Mouse (Mus musculus) thymus, postnatal 4 days (tissue): ENCODE measurements around the gene Prkn.

Experiments used
- DNase-seq: peaks from one replicate; pipeline ENCODE4 v3.0.0; 2021

Gene Prkn

DNA sequence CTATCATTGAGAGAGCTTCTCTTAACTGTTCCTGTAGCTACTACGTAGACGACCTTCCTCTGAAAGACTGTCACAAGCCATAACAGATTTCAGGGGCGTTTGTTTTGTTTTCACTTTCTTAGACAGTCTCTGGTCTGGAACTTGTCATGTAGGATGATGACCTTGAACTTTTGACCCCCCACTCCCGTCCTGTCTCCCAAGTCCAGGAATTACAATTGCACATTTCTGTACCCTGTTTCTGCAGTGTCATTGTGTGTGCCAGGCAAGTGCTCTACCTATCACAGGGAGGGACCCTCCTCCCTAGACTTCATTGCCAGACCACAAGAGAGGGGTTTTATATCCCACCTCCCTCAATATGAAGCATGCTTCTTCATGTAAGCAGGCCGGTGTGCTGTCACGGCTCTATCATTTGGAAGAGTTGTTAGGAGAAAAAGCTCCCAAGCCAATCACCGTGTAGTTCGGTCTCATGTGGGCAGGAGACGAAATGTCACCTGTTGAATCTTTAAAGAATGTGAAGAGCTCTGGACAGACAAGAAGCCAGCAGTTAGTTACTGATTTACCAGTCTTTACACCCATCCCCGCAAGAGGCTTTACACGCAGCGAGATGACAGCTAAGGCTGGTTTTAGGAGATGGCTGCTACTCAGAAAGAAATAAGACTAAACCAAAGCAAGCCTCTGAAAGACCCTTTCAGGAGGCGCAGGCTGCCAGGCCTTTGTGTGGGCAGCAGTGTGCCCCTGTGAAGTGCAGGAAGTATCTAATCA lies 1027.3 kb downstream of the Prkn start:
- no peak for DNase-seq

DNA sequence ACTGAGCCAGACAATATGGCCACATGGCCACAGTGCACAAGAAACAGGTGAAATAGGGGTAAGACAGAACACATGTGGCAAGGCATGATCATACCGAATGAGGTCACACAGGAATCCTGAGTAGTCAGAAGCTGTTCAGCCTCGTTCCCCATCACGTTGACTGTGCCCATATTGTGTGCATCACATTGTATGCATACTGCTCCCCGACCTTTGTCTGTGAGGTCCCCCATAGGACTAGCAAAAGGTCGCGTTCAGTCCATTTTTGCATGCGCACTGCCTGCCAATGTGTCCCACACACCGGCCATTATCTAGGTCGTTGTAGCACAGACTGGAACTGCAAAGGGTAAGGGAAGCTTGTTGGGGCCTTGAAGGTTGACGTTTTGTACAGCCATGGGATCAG lies 1030.4 kb downstream of the Prkn start:
- no peak for DNase-seq

DNA sequence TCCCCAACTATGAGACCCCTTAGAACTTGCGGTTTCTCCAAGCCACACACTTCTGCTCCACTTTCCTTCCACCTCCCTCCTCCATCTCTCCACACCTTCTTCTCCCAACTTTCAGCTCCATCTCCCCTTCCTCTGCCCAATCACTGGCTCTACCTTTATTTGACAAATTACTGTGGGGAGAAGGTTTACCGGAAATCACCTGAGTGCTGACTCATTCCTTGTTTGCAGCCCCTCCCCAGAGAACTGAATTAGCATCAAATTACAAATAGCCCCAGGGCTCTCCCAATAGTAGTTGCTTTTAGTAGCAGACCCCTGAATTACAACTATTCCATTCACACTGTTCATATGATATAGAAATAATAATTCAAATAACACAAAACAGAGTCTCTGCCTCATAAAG lies 1036.1 kb downstream of the Prkn start:
- DNase-seq, result no peak

DNA sequence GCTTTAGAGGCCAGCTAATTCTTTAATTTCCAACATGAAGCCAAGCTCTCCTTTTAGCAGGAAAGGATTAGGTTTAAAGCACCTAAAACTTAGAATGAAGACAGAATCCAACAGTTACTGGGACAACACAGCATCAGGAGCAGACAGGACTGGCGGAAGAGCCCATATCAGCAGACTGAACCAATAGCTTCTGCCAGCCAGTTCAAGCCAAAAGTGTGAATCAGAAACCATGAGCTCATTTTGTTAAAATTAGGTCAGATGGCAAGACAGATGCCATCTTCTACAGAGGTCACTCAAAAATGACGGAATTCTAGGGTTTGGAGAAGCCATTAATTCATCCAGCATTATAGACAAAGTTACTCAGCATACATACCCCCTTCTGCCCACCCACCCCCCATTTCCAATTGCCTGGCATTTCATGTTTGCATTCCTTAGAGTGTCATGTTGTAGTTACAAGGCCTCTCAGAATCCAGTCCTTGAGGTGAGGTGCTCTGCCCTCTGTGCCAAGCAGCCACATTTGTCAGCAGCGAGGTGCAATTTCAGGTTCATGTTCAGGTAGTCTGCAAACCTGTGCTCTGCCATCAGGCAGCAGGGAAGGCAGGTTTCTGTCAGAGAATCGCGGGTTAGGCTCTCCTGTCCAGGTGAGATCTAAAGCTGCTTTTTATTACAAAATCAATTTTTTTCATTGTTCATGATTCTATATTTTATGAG lies 1041.1 kb downstream of the Prkn start:
- no peak for DNase-seq

DNA sequence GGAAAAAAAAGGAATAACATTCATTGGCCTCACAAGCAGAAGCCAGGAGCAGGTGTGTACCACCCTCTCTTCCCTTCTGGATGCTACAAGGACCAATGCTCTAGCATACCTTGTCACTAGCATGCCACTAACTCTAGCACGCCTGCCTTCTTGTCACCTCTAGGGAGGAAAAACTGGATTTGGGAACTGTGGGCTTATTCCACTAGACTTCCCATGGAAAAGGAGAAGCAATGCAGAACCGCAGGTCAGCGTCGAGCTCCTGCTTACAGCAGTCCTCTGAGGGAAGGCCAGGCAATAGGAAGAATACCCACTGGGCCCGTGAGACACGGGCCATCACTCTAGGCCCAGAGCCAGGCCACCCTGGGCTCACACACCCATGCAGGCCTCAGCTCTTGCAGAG lies 1045.4 kb downstream of the Prkn start:
- no peak for DNase-seq

DNA sequence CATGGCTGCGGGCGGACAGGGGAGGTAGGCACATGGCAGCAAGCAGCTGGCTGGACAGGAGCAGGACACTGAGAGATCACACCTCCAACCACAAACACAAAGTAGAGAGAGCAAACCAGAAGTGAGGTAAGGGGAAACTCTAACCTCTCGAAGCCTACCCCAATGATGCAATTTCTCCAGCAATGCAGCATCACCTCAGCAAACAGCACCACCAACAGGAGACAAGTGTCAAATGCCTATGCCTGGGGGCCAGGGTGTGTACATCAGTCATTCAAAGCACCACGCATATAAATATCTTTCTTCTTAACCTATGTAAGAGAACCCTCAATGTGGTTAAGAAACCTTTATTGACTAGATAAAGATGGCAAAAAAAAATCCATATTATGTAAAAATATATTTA lies 1046.8 kb downstream of the Prkn start:
- no peak for DNase-seq

DNA sequence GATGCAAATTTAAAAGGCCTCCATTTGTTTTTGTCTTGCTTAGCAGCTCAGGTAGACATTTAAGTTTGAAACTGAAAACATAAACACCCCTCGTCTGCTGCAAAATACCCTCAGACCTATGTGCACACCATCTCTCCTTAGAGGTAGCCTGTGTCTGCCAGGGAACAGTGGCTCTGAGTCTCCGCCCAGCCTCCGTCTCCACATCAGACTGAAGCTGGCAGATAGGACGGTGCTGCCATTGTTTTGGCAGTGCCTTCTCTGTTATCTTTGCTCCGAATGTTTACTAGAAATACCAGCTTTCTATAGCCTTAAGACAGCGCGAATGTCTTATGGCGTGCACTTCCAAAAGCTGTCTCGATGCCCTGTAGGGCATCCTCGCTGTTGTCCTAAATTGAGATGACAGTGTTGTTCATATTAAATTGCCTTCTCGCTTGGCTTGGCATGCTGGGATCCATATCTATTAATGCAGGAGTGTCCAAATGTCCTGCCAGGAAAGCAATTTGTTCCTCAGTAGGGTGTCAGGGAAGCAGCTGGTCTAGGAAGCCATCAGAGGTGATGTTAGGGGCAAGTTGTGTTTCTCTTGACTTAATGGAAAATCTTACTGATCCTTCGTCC lies 1047.5 kb downstream of the Prkn start:
- DNase-seq, result no peak

DNA sequence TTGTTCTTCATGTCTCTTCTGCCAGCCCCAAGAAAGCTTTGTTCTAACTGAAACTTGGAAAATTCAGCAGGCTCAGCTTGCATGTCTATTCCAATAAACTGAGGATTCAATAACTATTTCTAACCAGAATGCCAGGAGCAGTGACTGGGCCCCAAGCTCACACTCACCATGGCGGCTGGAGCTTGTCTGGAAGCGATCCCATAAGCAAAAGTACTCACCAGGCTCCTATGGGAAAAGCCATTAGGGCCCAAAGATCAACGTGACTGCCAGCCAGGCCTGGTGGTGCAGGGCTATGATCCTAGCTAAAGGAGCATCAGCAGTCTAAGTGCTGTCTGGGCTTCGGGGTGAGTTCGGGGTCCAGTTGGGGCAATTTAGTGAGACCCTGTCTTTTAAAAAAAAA lies 1048.6 kb downstream of the Prkn start:
- no peak for DNase-seq

DNA sequence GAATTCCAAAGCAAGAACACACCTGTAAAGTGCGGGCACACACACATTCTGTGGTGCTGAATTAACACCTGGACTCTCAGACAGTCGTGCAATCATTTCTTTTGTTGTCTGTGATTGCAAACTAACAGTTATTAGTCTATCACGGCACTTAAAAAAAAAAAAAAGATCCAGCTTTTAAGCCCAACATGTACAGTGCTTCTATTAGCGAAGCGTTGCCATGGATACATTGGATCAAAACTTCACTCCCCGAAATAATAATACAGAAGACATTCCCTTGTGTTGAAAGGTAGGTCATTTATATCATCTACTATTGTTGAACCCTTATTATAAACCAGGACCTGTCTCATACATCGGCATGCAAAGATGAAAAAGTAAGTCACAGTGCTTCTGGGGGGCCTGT lies 1060.1 kb downstream of the Prkn start:
- DNase-seq, result no peak

DNA sequence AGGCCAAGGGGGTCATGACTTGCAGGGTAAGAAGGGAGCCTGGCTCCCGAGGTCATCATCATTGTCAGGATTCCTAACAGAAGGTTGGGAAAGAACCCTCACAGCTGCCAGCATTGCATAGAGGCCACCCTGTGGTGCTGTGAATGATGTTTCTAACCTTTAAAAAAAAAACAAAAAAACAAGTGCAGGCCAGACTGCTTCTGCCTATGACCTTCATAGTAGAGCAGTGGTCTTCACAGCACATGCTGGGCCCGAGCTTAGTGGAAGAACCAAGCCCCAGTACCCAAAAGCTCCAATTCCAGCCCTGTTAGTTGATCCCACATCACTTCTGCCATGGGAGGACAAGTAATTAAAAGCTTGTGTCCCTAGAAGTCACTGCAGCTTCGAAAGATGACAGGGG lies 1061.5 kb downstream of the Prkn start:
- DNase-seq, result no peak

DNA sequence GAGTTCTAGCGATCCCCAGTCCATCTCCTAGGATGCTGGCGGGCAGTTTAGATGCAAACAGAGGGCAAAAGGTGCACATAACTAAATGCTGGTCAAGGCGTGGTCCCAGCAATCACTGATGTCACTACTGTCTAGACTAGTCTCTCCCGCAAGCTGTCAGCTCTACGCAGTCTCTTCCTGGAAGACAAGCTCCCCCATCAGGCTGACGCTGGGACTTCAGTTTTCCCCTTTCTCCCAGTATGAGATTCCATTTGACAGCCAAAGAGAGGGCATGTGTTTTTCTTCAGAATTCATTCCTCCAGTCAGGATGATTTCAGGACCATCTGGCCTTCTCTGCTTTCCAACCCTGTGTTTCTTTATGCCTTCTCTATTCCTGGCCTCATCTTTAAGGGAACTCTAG lies 1062.8 kb downstream of the Prkn start:
- no peak for DNase-seq

DNA sequence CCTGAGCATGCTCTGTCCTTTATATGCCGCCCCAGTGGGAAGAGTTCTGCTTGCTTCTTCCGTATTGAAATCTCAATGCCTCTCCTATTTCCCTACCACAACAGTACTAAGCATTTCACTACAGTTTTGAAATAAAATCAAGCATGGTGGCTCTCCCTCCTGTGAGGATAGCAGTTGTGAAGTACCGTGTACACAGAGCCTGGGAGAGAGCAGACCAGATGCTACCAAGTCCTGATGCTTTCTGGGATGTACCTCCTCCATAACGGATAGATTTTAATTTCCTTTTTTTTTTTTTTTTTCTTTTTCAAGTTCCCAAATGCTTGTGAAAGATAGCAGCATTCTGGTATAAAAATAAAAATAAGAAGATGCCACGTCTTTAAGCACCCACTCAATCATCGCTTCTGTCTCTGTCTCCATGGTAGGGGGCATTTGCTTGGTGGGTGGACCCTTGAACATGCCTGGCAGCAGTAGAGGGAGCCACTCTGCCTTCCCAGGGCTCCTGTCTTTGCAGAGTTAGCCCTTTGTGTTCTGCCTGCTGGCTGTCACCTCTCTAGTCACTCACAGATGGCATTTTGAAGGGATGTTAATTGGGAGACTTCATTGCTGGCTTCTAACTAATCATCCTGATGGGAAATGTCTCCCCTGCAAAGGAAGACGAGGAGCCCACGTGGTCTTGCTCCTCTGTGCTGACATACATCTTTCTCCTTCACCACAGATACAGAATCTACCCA lies 1070.6 kb downstream of the Prkn start:
- no peak for DNase-seq

DNA sequence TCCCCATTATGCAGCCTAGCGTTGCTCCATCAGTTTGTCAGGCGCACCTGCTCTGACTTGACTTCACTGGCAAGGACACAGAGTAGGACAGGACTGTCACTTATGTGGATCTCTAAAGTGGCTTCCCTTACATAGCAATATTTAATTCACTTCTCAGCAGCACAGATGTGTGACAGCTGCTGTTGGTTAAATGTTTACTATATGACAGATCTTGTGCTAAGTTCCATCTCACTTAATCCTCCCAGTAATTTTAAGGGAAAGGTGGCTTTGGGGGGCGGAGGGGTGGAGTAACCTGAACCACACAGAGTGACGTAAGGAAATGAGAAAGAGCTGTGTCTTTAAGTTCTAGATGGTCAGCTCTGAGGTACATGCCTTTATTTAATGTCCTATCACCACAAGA lies 1072.0 kb downstream of the Prkn start:
- DNase-seq, result no peak

DNA sequence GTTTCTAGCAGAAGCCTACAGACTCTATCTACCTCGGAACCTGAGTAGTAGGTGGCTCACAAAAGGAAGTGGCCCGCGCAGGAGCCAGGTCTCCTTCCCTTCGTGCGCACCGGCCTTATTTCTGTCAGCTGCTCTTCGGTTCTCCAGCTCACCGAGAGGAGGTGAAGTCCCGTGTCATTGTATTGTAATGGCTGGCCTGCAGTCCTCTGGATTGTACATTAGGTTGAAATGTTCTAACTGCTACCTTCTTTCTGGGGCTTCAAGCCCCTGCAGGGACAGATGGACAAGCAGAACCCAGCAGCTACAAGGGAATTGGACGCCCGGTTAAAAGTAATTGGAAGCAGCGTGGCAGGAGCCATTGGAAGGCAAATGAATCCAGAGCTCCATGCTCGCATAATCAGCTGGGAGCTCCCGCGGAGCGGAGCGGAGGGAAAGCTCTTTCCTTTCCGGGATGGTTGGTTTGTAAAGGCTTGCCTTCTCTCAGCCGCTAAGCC lies 1072.7 kb downstream of the Prkn start:
- no peak for DNase-seq

DNA sequence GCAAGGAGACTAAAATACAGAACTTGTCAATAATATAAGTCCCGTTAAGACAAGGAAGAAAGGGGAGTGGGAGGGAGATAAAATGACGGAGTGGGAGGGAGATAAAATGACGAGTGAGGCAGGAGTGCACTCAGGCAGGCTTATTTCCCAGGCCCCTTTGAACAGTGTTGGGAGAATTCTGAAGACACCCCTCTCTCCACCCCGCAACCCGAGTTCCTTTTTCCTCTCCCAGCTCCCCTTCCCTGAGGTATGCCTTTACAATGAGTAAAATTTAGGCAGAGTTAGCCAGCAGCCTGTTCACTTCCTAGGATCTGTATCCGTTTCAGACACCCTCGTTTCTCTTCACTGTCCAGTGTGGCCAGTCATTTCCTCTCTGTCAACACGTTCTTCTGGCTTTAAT lies 1073.4 kb downstream of the Prkn start:
- no peak for DNase-seq

DNA sequence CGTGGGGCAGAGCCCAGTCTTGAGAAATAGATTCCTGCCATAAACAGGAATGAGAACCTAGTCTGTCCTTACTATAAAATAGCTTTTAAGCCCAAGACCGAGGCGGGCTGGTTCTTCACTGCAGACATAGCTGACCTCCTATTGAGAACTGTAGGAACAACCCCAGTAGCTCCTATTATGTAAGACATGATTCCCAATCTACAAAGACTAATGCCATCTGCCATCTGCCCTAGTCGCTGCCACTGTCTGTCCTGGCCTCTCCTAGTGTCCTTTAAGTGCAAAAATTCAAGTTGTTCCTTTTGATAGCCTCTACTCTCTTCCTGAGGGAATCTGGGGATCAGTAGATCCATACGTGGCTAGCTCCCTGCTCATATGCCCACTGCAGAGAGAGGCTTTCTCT lies 1074.3 kb downstream of the Prkn start:
- DNase-seq, result no peak

DNA sequence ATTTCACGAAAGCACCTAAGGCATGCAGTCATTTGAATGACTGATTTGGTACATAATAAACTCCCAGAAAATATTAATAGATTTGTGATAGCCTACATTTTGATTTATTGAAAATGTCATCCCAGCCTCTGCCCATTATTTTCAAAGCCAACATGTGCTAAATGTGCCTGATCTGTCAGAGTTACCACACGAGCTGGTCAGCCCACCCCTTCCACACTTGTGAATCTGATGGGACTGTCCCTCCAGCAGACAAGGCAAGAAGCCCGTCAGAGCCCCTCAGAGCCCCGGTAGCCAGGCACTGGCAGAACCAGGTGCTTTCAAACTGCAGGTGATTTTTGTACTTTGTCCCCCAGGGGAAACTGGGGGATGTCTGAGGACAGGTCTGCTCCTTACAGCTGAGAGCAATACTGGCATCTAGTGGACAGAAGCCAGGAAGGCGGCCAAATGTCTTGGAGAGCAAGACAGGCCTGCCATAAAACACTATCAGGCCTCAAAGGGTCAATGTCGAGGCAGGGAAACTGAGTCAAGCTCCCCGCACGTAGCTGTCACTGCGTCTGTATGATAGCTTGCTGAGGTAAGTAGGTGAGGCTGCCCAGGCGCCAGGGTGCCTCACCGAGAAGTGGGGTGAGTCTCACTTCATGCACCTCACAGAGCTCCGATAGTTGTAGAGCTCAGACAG lies 1078.1 kb downstream of the Prkn start:
- no peak for DNase-seq

DNA sequence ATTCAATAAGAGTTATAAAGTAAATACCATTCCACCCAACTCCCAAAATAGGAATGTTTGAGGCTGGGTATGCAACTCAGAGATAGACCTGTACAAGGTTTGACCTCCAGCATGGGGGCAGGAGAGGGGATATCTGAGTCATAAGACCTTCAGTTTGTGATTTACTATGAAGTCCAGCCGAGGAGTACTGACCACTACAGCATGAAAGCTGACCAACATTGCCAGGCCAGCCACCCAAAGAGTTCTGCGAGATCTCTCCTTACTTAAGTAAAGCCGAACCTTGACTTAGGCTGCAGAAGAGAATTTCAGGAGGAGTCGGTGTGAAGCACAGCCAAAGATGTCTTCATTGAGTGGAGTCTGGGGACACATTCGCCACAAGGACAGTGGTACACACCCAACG lies 1079.4 kb downstream of the Prkn start:
- no peak for DNase-seq

DNA sequence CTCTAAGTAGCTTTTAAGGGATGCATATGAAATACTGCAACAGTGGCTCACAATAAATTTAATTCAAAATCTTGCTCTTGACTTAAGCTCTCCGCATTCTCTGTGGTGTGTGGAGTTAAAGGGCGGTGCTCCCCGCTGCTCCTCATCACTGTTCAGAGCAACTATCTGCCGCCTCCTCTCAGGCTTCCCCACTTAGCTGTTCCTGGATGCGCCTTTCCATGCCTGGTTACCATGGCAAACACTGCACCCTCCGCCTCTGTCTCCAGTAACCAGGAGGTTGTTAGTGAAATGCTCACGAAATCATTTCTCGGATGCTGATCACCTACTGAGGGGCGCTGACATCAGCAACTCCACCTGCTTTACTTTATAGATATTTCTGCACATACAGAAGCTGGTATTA lies 1080.8 kb downstream of the Prkn start:
- no peak for DNase-seq

DNA sequence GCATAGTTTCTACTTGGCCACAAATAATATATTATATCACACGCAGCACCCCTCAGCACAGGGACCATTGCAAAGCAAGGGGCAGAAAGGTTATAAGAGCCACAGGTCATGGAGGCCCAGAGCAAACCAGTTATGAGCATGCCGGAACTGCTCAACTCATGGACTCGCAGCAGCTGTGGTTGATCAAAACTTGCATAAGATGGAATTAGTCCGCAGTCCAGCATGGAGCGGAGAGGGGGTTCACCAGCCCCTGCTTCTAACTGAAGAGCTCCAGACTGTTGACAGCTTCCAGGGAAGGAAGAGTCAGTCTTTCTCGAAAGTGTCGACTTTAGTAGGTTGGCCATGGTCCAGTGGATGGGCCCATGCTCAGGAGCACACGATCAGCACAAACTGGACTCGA lies 1083.8 kb downstream of the Prkn start:
- no peak for DNase-seq

DNA sequence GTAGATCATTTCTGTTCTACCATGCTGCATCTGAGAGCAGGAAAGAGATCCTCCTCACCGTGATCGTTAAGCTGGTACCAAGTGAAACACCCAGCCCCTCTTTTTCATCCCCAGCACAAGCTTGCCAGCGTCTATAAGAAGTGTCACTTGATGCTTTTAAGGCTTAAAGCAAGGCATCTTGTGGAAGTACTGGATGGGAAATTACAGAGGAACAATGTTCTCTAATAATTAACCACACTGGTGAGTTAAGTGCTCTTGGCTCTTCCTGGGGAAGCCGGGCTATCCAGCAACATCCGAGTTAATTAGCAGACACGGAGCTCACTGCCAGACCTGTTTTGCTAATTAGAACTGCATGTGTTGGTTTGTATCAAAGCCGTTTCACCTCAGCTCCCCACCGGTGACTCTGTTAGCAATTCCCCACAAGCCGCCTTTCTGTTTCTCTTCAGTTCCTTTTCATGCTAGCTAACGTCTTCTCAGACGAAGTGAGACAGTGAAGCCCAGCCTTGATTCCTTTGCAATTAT lies 1086.7 kb downstream of the Prkn start:
- no peak for DNase-seq

DNA sequence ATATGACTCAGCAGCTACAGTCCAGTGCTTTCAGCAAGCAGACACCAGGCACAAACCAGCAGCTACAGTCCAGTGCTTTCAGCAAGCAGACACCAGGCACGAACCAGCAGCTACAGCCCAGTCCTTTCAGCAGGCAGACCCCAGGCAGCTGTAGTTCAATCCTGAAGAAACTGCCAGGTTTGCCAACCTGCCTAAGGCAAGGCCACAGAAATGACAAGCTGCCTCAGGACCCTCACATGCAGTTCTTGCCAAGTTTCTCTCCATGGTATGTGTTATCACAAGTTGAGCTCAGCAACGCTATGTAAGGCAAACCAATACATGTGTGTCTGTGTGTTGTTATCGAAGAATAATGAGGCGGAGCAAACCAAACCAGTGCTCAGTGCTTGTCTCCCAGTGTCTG lies 1091.5 kb downstream of the Prkn start:
- DNase-seq, result no peak

DNA sequence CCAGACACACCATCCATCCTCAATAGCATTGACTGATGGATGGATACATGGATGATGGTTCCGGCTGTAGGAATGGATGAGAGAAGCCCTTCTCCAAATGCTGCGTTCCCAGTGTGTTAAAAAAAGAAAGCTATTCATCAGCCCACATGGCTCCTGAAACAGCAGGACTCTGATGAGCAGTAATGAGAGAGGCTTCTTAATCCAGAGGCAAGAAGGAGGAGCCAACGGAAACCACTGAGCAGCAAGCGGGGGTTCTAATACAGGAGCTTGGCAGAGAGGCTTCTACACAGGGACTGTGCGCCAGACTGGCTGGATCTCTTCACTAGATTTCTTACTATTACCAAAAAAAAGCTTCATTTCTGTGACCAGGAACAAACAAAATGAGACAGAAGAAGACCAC lies 1093.6 kb downstream of the Prkn start:
- DNase-seq, result no peak
